Comparison of ENCODE assay signal across 17 mouse cellular contexts in genomic region chrX:96227030-96227429, GRCm38 (mm10).
"Had no signal": no experiment of that assay in that cellular context is flagged by ENCODE, and none has a peak within 500 bp of the region (broad histone marks: within the 10 kb centered on the region; RNA-seq: fewer than 3 reads in every experiment).

No protein-coding gene starts in this region.

- H3K27ac ChIP-seq: kidney, embryonic 15.5 days; left cerebral cortex, adult 2 months; liver, embryonic 14.5 days; lung, embryonic 15.5 days had no signal

- H3K4me2 ChIP-seq: kidney, embryonic 15.5 days; liver, embryonic 11.5 days; lung, embryonic 15.5 days; midbrain, embryonic 11.5 days had no signal

- H3K9ac ChIP-seq: kidney, embryonic 15.5 days; liver, embryonic 14.5 days; lung, embryonic 15.5 days had no signal

- H3K4me1 ChIP-seq: kidney, embryonic 15.5 days; lung, embryonic 15.5 days had no signal

- DNase-seq: kidney, adult 8-10 months; kidney, postnatal 10 days; kidney, postnatal 36 days; layer of hippocampus, postnatal 36 days; lung, adult 18-20 months; lung, postnatal 10 days; lung, postnatal 36 days; midbrain, embryonic 14.5 days; thymus, adult 18-20 months; thymus, postnatal 14 days had no signal

- H3K9me3 ChIP-seq: kidney, embryonic 15.5 days; lung, embryonic 15.5 days; megakaryocyte, embryonic 14.5 days had no signal

- H3K36me3 ChIP-seq: kidney, embryonic 15.5 days; lung, embryonic 15.5 days had no signal

- H3K4me3 ChIP-seq: kidney, embryonic 15.5 days; left cerebral cortex, adult 2 months; lung, embryonic 15.5 days had no signal

- H3K27me3 ChIP-seq: kidney, embryonic 15.5 days; lung, embryonic 15.5 days; megakaryocyte, embryonic 14.5 days had no signal
